Mouse (Mus musculus): ENCODE data around the gene Pdcd5. TPM values are rescaled to one million over a fixed set of nuclear protein-coding genes. Genes with fewer than 3 reads are reported as not detected.

The Pdcd5 gene
- total RNA-seq, 1 experiment from 2014 or later, result 102 TPM

GRCm38 (mm10) chr7:35648239-35649069 is 1.1 kb upstream of the Pdcd5 start:
- no peak for ATAC-seq (replicated peaks; ENCODE audit: insufficient number of reproducible peaks, low FRiP score, low TSS enrichment, poor library complexity, severe bottlenecking)

- ATAC-seq (replicated peaks; ENCODE audit: insufficient number of reproducible peaks, low FRiP score, low TSS enrichment, poor library complexity, severe bottlenecking), result no peak
Measured at GRCm38 (mm10) chr7:35646317-35647081, 822 bp downstream of the Pdcd5 start.

- ATAC-seq (replicated peaks; ENCODE audit: insufficient number of reproducible peaks, low FRiP score, low TSS enrichment, poor library complexity, severe bottlenecking), result no peak
Measured at GRCm38 (mm10) chr7:35640072-35640471, 7.2 kb downstream of the Pdcd5 start.

- ATAC-seq (replicated peaks; ENCODE audit: insufficient number of reproducible peaks, low FRiP score, low TSS enrichment, poor library complexity, severe bottlenecking), result no peak
Measured at GRCm38 (mm10) chr7:35636874-35637273, 10.4 kb downstream of the Pdcd5 start.

GRCm38 (mm10) chr7:35636229-35636628 is 11.1 kb downstream of the Pdcd5 start:
- no peak for ATAC-seq (replicated peaks; ENCODE audit: insufficient number of reproducible peaks, low FRiP score, low TSS enrichment, poor library complexity, severe bottlenecking)

- ATAC-seq (replicated peaks; ENCODE audit: insufficient number of reproducible peaks, low FRiP score, low TSS enrichment, poor library complexity, severe bottlenecking), result 0 out of 2 replicates have a peak, but pooled peaks have one; percentile 63
Measured at GRCm38 (mm10) chr7:35628496-35628895, 18.8 kb downstream of the Pdcd5 start.

GRCm38 (mm10) chr7:35627371-35627770 is 19.9 kb downstream of the Pdcd5 start:
- no peak for ATAC-seq (replicated peaks; ENCODE audit: insufficient number of reproducible peaks, low FRiP score, low TSS enrichment, poor library complexity, severe bottlenecking)

- no peak for ATAC-seq (replicated peaks; ENCODE audit: insufficient number of reproducible peaks, low FRiP score, low TSS enrichment, poor library complexity, severe bottlenecking)
Measured at GRCm38 (mm10) chr7:35626038-35626437, 21.3 kb downstream of the Pdcd5 start.

- ATAC-seq (replicated peaks; ENCODE audit: insufficient number of reproducible peaks, low FRiP score, low TSS enrichment, poor library complexity, severe bottlenecking), result no peak
Measured at GRCm38 (mm10) chr7:35622626-35623025, 24.7 kb downstream of the Pdcd5 start.

GRCm38 (mm10) chr7:35617513-35617912 is 29.8 kb downstream of the Pdcd5 start:
- no peak for ATAC-seq (replicated peaks; ENCODE audit: insufficient number of reproducible peaks, low FRiP score, low TSS enrichment, poor library complexity, severe bottlenecking)

GRCm38 (mm10) chr7:35609245-35609644 is 38.1 kb downstream of the Pdcd5 start:
- no peak for ATAC-seq (replicated peaks; ENCODE audit: insufficient number of reproducible peaks, low FRiP score, low TSS enrichment, poor library complexity, severe bottlenecking)

GRCm38 (mm10) chr7:35606816-35607215 is 40.5 kb downstream of the Pdcd5 start:
- ATAC-seq (replicated peaks; ENCODE audit: insufficient number of reproducible peaks, low FRiP score, low TSS enrichment, poor library complexity, severe bottlenecking), result no peak

- ATAC-seq (replicated peaks; ENCODE audit: insufficient number of reproducible peaks, low FRiP score, low TSS enrichment, poor library complexity, severe bottlenecking), result no peak
Measured at GRCm38 (mm10) chr7:35602766-35603165, 44.6 kb downstream of the Pdcd5 start.

GRCm38 (mm10) chr7:35601106-35601505 is 46.2 kb downstream of the Pdcd5 start:
- ATAC-seq (replicated peaks; ENCODE audit: insufficient number of reproducible peaks, low FRiP score, low TSS enrichment, poor library complexity, severe bottlenecking), result no peak

GRCm38 (mm10) chr7:35600031-35600430 is 47.3 kb downstream of the Pdcd5 start:
- ATAC-seq (replicated peaks; ENCODE audit: insufficient number of reproducible peaks, low FRiP score, low TSS enrichment, poor library complexity, severe bottlenecking), result no peak

GRCm38 (mm10) chr7:35599492-35599891 is 47.8 kb downstream of the Pdcd5 start:
- no peak for ATAC-seq (replicated peaks; ENCODE audit: insufficient number of reproducible peaks, low FRiP score, low TSS enrichment, poor library complexity, severe bottlenecking)

- ATAC-seq (replicated peaks; ENCODE audit: insufficient number of reproducible peaks, low FRiP score, low TSS enrichment, poor library complexity, severe bottlenecking), result no peak
Measured at GRCm38 (mm10) chr7:35594311-35594710, 53.0 kb downstream of the Pdcd5 start.
